7 mouse cellular contexts compared by ENCODE assay signal in the genomic region with DNA sequence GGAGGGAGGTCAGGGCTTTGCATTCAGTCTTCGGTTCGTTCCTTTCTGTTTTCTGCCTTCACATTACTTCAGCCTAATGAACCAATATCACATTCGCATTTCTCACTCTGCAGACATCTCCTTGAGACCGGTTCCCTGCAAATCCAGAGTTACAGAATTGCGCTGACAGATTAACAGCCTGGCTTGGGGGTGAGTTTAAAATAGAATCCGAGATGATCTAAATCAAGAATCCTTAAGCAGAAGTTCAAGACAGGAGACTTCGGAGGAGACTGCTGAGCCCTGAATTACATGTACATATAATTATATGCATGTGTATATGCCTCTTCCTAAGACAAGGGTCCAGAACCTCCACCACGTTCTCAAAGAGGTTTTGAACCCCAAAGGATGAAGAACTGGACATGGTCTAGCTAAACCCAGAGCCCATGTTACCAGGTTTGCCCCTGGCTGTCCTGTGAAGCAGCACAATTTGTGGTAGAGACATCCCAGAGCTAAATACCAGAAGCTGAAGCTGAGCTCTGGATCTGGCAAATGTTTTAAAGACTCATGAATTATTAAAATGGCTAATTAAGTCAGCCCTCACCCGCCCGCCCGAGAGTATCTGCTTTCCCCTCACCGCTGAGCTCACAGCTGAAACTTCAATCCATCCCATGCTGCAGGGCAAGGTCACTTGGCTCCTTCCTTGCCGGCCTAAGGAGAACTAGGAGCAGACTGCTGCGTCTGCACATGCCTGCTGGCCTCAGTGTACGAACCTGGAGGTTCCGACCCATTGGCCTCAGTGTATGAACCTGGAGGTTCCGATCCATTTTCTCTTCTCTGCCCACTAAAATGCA. TPM values are rescaled to one million over a fixed set of nuclear protein-coding genes. Genes with fewer than 3 reads are reported as not detected.
DNase-seq lines count a peak whose midpoint lies in the region; ATAC-seq and TF ChIP-seq lines count a peak whose summit lies in the region.

No protein-coding gene starts in this region.

- WGBS in hindbrain, embryonic 16.5 days: 21% methylated on average over 17 of the region's 17 CpGs
- WGBS in macrophage (ENCODE audit: missing documents): 61% methylated on average over 15 of the region's 17 CpGs

- H3K79me2 ChIP-seq in macrophage (ENCODE audit: inconsistent target): no peaks in the 10 kb centered on the region

- H3K36me3 ChIP-seq in hindbrain, embryonic 16.5 days (ENCODE audit: control insufficient read depth, insufficient read depth, low read length): no peaks in the 10 kb centered on the region
- no peaks in the 10 kb centered on the region for H3K36me3 ChIP-seq in macrophage (ENCODE audit: inconsistent target)

- peak overlapping the region; percentile 41 for H3K4me3 ChIP-seq in bone marrow macrophage, adult 2 months (ENCODE audit: insufficient read depth, low read length)
- H3K4me3 ChIP-seq in hindbrain, embryonic 16.5 days (ENCODE audit: low read length): no peak overlapping the region
- no peak overlapping the region; the same call in 1 of the 2 replicates for H3K4me3 ChIP-seq in macrophage (ENCODE audit: inconsistent target)

- peak; percentile 47 for DNase-seq in embryo, embryonic 11 days
- DNase-seq in thymus, postnatal 10 days (ENCODE audit: low spot score in 2 of 2): no peak
- no peak for DNase-seq in urinary bladder, postnatal 25 days (ENCODE audit: low spot score)
- no peak for DNase-seq in testis, postnatal 14 days (ENCODE audit: low spot score)

- H3K27me3 ChIP-seq in hindbrain, embryonic 16.5 days (replicated peaks; ENCODE audit: control insufficient read depth, insufficient read depth, low read length): no peaks in the 10 kb centered on the region

- peak overlapping the region; percentile 39; the same call in 1 of the 2 replicates for H3K9ac ChIP-seq in hindbrain, embryonic 16.5 days (ENCODE audit: low read depth, low read length)

- peak overlapping the region; percentile 39 for H3K4me2 ChIP-seq in hindbrain, embryonic 16.5 days (ENCODE audit: low read length)

- peaks cover 26% of the 10 kb centered on the region for H3K4me1 ChIP-seq in bone marrow macrophage, adult 2 months (ENCODE audit: control insufficient read depth, insufficient read depth, low read length)
- H3K4me1 ChIP-seq in hindbrain, embryonic 16.5 days (ENCODE audit: control insufficient read depth, insufficient read depth, low read depth, low read length): peaks cover 34% of the 10 kb centered on the region

- H3K9me3 ChIP-seq in hindbrain, embryonic 16.5 days (ENCODE audit: control insufficient read depth, low read length): no peaks in the 10 kb centered on the region

- ATAC-seq in hindbrain, embryonic 16.5 days: 0 out of 2 replicates have a peak, but pooled peaks have one; percentile 32

- no peak for TF ChIP-seq POLR2A in bone marrow macrophage, adult 2 months (IDR thresholded peaks at IDR 0.05; ENCODE audit: borderline replicate concordance, low read depth, low read length)

- no peak for TF ChIP-seq CTCF in bone marrow macrophage, adult 2 months (IDR thresholded peaks at IDR 0.05; ENCODE audit: low read depth, low read length)

- peak overlapping the region; percentile 72; the same call in 1 of the 2 replicates for H3K27ac ChIP-seq in bone marrow macrophage, adult 2 months (ENCODE audit: insufficient read depth, low read depth, low read length)
- H3K27ac ChIP-seq in hindbrain, embryonic 16.5 days (ENCODE audit: low read depth, low read length): peak overlapping the region; percentile 42; the same call in 1 of the 2 replicates
- peak overlapping the region; percentile 82 for H3K27ac ChIP-seq in macrophage

RNA-seq across cellular contexts. Expression of gene Calm2, which starts 14.1 kb away (rescaled TPM):
- 938 and 1,004 TPM in 2 replicates for polyA plus RNA-seq in bone marrow macrophage, adult 2 months (2012; ENCODE audit: insufficient read depth, insufficient read length, missing spikeins)
- 2,782 and 3,155 TPM in 2 replicates for polyA plus RNA-seq in hindbrain, embryonic 16.5 days (2015; fragmentation: Nextera tagmentation; extraction: Ambion mirVana)
- 100 to 1,000 TPM in 4 of 26 experiments, 10 to 100 TPM in 22; 38.3 to 133 (median 72.0) TPM for total RNA-seq in macrophage (2018; cell fraction: chromatin; rRNA removed)
- 100 to 1,000 TPM; 350 to 760 (median 532) TPM for total RNA-seq in macrophage (2018; cell fraction: cytosol; rRNA removed)
- total RNA-seq in macrophage (2018; cell fraction: nucleus; rRNA removed): 100 to 1,000 TPM; 119 to 311 (median 172) TPM
- polyA plus RNA-seq in macrophage (2018): 716 to 1,639 TPM (median 783 TPM) in 3 replicates

RNA-seq across cellular contexts. Expression of gene Stpg4, which starts 33.3 kb away (rescaled TPM):
- not detected in 2 replicates for polyA plus RNA-seq in bone marrow macrophage, adult 2 months (2012; ENCODE audit: insufficient read depth, insufficient read length, missing spikeins)
- 0.19 TPM in 1 of 2 replicates, not detected in the other for polyA plus RNA-seq in hindbrain, embryonic 16.5 days (2015; fragmentation: Nextera tagmentation; extraction: Ambion mirVana)
- total RNA-seq in macrophage (2018; cell fraction: chromatin; rRNA removed): not detected
- not detected for total RNA-seq in macrophage (2018; cell fraction: cytosol; rRNA removed)
- total RNA-seq in macrophage (2018; cell fraction: nucleus; rRNA removed): not detected
- not detected in 3 replicates for polyA plus RNA-seq in macrophage (2018)
